Mouse (Mus musculus): Measurements from ENCODE around the gene Tiprl. TPM values are rescaled to one million over a fixed set of nuclear protein-coding genes. Genes with fewer than 3 reads are reported as not detected.

Tiprl gene
- total RNA-seq, 2 experiments from 2014 or later = 46.3 to 47.7 TPM

DNA sequence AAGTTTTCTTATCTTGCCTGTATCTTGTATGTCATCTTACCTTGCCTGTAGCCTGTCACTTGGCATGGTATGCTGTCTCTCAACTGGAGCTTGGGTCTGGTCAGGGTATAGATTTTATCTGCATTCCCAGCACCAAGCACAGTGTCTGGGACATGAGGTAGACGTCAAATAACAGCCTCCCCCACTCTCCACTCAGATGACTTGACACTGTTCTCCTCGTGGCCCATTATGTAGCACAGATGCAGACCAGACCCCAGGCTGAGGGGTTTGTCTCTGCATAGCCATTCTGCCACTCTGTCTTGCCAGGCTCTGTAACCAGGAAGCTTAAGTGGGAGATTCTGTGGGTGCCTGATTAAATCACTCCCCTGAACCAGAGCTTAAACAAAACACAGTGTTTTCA, 31.2 kb downstream of the Tiprl start:
- no peak for DNase-seq (ENCODE audit: low spot score in 2 of 2)

DNA sequence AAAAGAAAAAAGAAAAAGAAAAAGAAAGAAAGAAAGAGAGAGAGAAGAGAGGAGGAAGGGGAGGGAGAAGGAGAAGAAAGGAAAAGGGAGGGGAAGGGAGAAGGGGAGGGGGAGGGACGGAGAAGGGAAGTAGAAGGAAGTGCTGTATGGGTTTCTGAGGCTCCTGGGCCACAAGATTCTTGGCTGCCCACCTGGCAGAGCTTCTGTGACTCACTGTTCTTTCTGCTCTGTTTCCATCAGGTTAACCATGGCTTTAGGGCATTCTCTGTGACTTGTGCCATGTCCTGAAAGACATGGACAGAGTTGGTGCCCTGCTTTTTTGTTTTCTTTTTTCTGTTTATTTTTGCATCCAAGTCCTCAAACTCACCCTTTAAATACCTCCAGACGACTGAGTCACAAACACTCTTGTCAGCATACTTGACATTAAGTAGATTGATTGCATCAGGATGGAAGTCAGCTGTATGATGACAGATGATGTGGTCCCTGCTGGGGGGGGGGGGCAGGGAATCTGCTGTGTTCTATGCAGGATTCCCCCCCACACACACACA, 33.2 kb downstream of the Tiprl start:
- no peak for DNase-seq (ENCODE audit: low spot score in 2 of 2)

DNA sequence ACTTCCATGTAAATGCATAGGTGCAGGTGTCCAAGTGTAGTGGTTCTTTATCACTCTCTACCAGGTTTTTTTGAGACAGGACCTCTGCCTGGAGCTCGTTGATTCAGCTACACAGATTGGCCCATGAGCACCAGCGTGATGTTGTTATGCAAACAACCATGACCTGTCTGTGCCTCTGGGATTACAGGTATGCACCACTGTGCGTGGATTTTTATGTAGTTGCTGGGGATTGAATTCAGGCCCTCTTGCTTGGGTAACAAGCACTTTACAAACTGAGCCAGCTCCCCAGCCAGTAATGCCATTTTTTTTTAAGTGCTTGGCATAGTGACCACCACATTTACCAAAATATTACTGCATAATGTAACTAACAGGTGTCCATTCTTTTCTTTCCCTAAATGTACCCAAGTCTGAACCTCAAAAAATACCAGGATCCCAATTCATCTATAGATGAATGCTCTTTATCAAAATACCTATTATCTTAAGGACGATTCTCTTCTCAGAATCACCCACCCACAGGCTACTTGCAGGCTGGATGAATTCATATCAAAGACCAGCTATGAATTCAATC, 35.3 kb downstream of the Tiprl start:
- DNase-seq (ENCODE audit: low spot score in 2 of 2) = no peak

DNA sequence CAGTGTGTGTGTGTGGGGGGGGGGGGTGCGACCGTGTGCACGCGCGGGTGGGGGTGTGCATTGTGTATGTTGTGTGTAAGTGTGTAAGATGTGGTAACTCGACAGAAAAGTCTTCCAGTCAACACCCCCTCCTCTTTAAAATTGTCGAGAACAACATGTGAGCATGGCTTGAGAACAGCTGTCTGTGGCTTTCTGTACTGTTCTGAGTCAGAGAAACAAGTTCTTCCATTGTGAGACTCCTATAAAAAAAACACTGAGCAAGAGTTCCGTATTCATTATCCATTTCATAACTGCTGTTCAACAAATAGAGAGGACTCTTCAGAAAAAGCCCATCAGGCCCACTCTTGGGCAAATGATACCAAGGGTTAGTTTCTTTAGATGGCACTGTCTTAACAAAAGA, 36.0 kb downstream of the Tiprl start:
- DNase-seq (ENCODE audit: low spot score in 2 of 2) = no peak

DNA sequence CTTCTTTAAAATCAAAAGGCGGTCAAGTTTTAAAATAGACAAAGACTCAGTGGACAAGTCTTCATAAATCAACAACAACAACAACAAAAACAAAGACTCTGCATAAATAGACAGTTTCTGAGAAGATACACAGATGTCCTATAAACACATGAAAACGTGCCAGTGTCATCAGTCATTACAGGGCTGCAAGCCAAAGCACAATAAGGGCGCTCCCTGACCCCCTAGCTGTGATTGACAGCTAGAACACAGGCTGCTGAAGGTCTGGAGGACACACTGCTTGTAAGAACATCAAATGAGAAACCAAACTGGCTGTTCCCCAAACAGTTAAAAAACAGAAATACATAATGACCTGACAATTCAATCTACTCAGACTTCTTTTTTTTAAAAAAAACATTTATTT, 37.2 kb downstream of the Tiprl start:
- no peak for DNase-seq (ENCODE audit: low spot score in 2 of 2)

DNA sequence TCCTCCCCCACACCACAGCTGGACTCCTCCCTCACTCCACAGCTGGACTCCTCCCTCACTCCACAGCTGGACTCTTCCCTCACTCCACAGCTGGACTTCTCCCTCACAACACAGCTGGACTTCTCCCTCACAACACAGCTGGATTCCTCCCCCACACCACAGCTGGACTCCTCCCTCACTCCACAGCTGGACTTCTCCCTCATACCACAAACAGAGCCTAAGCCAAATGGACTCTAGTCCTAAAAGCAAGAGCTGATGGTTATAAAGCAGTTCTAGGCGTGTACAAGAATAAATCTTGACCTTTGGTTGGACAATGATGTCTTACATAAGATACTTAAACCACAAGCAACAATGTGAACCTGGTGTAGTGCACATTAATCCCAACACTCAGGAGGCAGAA, 37.8 kb downstream of the Tiprl start:
- no peak for DNase-seq (ENCODE audit: low spot score in 2 of 2)

DNA sequence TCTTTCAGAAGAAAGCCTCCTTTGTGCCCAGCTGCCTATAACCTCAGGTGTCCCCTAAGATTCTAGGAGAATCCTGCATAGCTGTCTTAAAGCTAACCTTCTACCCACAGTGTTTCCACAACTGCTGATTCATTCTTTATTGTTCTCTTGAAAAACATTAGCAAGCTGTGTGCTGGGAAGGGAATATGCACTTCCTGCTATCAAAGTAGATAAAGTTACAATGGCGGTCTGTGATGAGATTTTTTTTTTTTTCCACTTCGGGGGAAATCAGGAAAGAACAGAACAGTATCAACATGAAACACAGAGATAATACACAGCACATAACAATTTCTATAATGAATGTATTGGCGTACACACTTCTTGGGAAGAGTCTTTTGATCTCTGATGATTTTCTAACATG, 38.9 kb downstream of the Tiprl start:
- no peak for DNase-seq (ENCODE audit: low spot score in 2 of 2)

DNA sequence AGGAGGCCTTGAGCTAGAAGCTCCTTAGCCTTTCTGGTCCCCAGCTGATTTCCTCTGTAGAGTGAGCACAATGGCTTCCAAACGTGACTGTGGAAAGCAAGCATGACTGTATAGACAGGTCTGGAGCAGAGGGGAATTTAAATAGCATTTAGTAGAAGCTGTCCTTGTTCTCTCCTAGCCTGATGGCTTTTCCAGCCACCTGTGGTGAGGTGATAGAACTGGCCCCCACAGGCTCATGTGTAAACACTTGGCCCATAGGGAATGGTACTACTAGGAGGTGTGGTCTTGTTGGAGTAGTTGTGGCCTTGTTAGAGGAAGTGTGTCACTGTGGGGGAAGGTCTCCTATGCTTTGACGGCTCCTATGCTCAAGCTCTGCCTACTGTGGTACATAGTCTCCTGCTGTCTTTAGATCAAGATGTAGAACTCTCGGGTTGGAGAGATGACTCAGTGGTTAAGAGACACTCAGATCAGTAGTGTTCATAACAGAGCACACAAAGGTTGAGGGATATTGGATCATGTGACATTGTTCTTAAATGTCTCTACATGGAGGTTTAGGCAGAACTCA, 41.3 kb downstream of the Tiprl start:
- DNase-seq (ENCODE audit: low spot score in 2 of 2) = no peak

DNA sequence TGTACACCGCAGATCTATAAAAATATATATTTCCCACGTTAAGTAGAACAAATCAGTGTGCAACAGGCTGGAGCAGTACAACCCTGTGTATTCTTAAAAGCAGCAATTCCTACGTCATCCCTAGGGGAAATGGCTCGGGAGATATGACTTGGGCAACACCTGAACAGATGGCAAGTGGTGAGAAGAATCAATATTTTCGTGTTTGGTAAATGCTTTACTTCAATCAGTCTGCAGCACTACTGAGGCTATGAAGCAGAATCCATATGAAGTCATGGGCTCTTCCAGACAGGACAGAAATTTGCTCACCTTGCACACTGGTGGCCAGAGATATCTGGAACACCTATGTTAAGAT, 42.2 kb downstream of the Tiprl start:
- no peak for DNase-seq (ENCODE audit: low spot score in 2 of 2)

DNA sequence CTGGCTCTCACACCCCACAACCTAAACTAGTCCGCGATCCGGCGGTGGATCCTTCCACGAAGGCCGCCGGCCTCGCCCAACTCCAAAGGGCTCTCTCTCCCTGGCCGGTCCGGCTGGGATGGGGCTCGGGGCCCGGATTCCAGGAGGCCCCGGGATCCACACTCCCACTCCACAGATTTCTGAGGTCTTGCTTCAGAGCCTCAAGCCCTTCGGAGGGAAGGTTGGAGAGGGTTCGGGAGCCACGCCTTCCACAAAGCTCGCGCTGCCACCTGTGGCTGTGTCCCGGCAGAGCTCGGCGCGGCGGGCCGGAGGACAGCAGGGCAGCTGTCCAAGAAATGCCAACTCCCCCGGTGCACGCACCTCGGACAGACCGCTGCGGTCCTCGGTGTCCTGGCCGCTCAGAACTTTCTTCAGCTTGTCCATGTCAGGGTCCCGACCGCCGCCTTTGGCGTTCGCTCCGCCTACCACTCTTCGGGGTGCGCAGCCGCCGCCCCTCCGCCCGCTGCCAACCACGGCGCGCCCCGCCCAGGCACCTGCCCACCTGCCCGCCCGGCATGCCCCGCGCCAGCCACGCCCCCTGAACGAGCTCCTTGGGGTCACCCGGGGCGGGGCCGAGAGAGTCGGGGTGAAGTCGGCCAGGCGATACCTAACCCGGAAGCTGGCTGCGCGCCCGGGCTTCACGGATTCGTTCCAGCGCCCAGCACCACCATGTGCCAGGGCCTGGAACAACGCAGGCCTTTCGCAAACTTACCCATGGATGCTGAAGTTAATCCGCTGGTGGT, 42.7 kb downstream of the Tiprl start, which contains the start of gene Sft2d2:
TSS of gene Sft2d2 (minus strand) at position 559 of the 782 bp plus-strand sequence.
- DNase-seq (ENCODE audit: low spot score in 2 of 2) = peak; percentile 91 to 92

DNA sequence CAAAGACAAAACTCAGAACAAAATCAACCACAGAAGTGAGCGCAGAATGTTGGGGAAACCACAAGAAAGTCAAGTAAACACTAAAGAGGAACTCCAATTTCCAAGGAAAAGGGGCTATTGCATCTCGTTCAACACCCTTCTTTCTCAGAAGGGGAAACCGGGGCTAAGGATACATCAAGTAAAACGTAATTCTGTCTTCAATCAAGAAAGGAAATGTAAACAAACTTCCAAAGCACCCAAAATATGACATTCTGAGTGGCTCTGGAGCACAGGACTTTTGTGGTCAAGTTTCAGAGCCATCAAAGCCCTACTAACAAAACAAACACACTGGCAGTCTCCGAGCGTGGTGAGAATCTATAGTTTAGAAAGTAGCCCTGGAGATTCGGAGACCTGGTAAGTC, 43.4 kb downstream of the Tiprl start:
- DNase-seq (ENCODE audit: low spot score in 2 of 2) = no peak

DNA sequence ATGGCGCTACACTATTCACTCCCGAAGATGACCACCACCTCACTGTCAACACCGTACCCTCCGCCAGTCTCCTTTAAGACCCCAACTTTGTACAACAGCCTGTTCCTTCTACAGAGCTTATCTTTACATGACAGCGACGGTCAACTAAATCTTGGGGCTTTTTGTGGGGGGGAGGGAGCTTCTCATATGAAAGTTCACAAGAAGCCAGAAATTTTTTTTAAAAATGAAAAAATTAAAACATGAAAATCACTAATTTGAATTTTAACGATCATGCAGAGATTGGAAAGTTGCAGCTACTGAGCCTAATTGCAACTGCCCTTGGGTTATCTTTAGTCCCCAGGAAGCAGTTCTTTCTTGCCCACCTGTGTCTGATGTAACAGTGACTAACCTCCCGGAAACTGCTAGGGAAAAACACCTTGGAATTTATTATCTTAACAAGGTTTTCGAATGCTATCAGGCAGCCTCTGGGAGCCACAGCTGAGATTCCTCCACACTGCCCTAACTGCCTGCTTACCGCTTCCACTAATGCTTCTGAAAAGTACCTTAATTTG, 44.0 kb downstream of the Tiprl start:
- DNase-seq (ENCODE audit: low spot score in 2 of 2) = no peak

DNA sequence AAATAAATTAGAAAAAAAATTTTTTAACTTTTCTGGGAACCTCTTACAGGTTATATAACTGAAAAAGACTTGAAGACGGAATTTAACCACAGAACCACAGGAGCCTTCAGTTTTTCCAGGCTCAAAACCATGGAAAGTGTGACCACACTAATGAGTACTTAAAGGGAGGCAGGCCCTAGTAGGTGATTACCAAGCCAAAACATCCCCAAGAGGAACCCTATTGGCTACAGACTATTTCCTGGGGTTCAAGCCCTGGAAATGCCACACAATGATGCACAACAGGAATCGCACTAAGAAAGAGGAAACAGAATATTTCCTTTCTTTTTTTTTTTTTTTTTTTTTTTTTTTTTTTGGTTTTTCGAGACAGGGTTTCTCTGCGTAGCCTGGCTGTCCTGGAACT, 44.7 kb downstream of the Tiprl start:
- DNase-seq (ENCODE audit: low spot score in 2 of 2) = no peak

DNA sequence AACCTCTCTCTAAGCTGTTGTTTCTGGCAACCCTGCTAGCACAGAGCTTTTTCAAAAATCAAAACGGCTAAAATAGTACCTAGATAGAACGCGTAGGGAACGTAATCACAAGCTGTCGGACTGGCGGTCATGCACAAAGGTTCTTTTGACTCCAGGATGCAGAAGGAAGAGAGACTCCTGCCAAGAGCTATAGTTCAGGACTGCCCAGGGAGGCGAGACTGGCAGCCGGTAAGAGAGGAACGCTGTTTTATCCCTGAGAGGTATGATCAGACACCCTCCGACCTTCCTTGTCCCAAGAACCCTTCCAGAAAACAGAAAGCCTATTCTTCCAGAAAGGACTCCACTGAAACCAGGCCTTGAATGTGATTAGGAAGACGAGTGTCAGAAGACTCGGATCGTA, 45.2 kb downstream of the Tiprl start:
- DNase-seq (ENCODE audit: low spot score in 2 of 2) = no peak

DNA sequence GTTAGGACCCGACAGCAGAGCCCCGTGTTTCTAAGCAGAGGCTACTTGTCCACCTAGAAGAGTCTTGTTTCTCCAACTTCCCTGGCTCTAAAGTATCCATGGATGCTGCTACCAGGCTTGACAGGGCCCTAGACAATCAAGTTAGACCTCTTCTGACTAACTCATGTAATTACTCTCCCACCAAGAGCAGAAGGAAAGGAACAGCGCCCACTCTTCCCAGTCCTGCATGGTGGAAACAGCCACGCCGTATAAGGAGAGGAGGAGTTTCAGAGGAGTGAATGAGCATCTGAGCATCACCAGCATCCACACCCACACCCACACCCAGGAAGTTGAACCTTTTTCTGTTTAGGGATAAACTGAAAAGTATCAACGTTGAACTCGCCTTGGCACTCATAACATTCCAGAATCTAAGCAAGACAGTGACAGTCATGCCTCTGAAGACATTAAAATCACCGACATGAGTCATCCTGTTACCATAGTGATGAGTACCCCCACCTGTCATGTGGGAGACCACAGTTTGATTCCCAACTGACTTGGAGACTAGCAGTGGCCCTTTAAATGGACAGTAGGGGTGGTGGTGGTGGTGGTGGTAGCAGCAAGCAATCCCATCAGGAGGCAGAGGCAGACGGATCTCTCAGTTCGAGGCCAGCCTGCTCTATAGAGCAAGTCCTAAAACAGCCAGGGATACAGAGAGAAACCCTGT, 46.1 kb downstream of the Tiprl start:
- DNase-seq (ENCODE audit: low spot score in 2 of 2) = no peak

DNA sequence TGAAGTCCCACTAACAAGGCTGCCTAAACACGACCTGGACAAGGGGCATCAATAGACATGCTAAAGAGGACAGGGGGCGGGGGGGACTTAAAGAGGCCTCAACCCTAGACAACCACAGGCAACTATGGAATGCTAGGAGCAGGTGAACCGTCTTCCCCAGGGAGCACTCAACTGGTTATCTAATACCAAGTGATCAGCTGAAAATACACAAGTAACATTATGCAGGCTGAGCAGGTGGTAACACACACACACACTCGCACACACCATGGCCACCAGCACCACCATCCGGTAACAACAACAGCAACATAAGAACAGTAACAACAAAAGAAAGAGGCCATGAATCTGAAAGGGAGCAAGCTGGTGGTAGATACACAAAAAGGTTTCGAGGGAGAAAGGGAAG, 46.7 kb downstream of the Tiprl start:
- DNase-seq (ENCODE audit: low spot score in 2 of 2) = no peak

DNA sequence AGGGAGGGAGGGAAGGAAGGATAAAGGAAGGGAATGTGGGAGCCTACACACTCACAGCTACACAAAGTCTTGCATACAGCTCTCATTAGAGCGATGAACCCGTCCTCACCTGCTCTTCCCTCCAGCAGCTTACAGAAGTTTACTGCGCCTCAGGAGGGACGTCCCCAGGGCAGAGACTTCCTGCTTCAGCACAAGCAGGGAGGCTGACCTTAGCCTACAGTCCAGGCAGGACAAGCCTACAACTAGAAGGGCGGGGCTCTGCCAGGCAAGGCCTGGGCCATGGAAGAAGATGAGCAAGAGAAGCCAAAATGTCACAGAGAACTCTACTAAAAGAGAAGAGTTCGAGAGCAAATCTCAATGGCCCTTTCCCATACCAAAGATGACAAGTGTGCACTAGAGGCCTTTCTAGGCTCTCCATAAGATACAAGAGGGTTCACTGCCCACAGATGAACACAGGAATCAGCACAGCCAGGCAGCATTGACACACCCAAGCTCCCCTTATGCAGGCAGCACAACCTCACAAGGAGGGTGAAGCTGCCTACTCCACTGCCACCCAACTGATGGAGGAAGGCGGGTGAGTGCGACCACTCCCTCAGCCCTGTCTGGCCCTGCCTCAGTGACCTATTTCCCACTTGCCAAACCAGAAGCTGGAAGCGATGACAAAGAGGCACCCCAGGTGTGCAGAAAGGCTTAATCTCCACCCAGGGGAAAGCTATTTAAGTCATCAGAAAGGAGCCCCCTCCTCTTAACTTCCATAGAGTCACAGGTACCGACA, 47.8 kb downstream of the Tiprl start:
- no peak for DNase-seq (ENCODE audit: low spot score in 2 of 2)

DNA sequence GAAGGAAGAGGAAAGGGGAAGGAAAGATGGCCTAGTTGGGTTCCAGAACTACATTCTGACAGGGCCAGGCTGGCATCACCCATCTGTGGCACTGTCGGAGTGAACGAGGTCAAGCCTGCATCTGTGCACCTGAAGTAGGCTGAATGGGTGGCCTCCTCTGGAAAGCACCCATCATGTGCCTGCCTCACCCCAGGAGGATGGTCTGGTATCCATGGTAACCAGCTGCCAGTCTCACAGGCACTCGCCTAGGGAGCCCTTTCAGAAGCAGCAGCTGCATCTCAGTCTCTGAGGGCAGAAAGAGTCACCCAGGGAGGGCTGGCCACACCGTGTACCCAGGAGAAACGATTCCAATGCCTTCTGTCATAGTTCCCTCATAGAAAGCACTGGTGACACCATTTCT, 49.4 kb downstream of the Tiprl start:
- DNase-seq (ENCODE audit: low spot score in 2 of 2) = no peak

DNA sequence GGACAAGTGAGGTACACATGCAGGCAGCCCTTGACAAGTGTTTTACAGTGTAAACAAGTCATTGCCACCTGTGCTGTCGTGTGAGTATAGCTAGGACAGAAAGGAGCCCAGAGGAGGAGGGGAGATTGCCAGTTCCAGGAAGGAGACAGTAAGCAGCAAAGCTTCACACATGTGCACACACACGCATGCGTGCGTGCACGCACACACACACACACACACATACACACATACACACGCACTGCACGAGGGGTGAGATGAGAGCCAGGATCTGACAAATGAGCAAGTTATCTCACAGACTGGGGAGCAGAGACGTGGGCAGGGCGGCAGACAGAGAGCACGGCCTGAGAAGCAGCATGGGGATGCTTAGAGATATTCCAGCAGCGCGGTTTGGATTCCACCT, 50.3 kb downstream of the Tiprl start:
- no peak for DNase-seq (ENCODE audit: low spot score in 2 of 2)

DNA sequence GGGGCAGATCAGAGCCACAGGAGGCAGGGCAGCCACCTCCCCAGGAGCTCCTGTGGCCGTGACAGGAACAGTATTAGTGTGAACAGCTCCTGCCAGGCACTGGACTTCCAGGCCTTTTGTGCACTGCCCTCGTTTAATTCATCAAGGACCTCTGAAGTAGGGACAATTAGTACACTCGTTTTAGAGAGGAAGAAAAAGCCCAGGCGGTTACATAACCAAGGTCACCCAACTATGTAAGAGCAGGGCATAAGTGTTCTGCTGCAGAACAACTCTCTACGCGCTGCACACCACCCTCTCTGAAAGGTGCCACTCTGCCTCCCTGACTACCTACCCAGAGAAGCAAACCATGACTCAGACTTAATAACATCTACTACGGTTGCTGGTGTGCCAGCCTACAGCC, 51.7 kb downstream of the Tiprl start:
- DNase-seq (ENCODE audit: low spot score in 2 of 2) = no peak

DNA sequence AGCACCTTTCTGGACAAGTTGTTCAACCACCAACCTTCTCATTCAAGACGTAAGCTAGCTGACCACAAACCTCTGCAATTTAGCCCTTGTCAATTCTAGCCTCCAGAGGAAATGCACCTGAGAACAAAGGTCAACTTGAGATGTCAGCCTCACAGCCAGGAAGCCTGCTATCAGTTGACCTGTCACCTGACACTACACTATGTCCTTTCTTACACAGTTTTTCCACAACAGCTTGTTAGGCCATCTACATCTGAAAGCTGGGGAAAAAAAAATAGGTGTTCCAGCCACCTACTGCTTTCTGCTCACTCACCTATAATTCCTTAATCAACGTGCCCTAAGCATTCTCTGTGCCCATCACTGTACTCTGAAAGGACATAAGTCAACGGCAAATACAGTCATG, 52.6 kb downstream of the Tiprl start:
- no peak for DNase-seq (ENCODE audit: low spot score in 2 of 2)

Data from adrenal gland, adult 18-20 months (tissue).